Mouse (Mus musculus) frontal cortex, postnatal 25 days (tissue): ENCODE results near the gene Zdhhc7.
A peak's percentile ranks its signal among the peaks of the same experiment; 100 is the strongest.

Experiments
- DNase-seq, 2 experiments: peaks; one replicate each; pipeline ENCODE4 v3.0.0; 2022; ENCODE audit warnings: low spot score in 2 of 2

The Zdhhc7 gene

GRCm38 (mm10) chr8:120101068-120101972 lies at the start of gene Zdhhc7:
Zdhhc7 (minus strand) TSS chr8:120101482.
- peak; percentile 73 to 76 for DNase-seq

- no peak for DNase-seq
These were observed 48.7 kb upstream of the Zdhhc7 start for GRCm38 (mm10) chr8:120150028-120150427.

GRCm38 (mm10) chr8:120146051-120146450 lies 44.8 kb upstream of the Zdhhc7 start:
- DNase-seq, result no peak

DNA sequence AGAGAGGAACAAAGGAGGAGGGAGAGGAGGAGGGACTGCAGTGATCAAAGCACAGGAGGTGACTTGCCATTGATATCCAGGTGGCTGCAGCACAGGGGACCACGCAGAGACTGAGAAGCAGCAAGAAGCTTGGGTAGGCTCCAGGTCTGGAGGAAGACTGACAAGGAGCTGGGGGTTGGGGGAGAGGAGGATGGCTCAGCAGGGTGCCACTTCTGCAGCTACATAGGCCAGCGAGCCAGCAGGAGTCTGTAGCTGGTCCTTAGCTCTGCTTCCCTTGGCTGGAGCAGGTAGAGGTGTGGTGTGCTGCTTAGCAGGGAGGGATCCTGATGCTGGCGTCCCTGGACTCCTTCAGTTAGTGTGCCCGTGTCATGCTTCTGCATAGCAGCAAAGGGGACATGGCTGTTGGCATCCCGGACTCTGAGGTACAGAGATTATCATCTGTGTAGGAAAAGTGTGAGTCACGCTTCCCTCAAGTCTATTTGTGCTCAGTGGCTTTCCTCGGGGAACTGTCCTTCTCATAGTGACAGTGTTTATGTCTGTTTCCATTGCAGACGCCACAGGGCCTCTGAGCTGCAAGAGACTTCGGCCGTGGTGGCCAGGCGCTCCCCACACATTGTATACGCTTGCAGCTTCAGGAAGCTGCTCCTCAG lies 43.5 kb upstream of the Zdhhc7 start:
- DNase-seq, result peak in 1 of 2 experiments; percentile 36

DNA sequence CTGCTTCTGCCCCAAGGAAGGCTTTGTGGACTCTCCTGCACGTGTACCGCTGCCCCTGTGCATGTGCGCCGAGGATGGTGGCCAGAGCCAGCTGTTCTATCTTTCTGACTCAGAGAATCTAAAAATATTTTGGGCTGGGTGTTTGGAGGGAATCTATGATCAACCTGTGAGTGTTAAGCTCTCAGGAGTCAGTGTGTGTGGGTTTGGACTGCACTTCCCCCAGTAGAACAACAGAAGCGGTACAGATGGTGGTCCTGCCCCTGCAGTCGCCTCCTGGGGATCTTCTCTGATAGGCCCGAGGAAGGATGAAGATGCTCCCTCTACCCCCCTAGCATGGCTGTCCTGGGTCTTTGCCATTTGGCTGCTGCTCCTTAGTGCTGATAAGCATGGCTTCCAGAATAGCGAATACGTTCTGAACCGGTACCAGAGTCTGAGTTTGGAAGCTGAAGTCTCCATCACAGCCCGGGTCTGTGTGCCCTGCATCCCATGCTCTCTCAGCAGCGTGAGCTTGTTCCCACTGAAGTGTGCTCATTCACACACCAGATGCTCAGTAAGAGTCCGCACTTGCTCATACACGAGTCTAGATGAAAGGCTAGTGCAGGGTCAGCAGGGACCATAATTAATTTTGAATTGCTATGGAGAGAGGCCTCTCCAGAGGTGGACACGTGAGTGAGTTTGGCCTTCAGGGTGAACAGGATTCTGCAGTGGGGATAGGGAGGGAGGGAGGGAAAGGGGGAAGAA lies 42.8 kb upstream of the Zdhhc7 start:
- DNase-seq, result no peak

DNA sequence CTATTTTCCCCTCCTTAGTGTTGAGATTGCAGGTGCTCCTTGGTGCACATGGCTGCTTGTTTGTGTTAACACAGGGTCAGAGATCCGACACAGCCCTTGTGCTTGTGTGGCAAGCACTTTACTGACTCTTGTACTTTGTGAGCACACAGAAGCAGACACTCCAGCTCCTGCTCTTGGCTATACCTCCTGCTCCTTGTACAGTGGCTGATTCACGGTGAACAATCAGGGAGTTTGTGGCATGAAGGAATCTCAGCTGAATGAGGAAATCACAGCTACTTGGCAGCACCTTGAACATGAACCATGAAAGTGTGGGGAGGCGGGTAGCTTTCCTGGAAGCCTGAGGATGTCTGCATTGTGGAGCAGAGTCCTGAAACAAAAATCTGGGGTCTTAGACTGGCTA lies 39.5 kb upstream of the Zdhhc7 start:
- no peak for DNase-seq

- DNase-seq, result no peak
These were observed 37.7 kb upstream of the Zdhhc7 start for GRCm38 (mm10) chr8:120138958-120139357.

DNA sequence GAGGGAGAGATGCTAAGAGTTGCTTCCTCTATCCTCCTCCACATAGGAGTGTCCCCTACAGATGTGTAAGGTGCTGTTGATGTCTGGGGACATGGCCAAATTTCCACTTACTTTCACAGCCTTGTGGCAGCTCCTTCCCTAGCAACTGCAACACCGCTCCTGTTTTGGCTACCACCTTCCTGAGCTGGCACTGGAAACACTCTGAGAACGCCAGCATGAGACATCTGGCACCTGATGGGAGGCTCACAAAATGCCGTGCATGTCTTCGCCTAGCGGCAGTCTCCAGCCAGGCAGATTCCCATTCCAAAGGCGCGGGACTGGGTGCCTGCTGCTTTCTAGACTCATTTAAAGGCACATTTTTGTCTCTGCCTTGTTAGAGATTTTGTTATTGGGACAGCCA lies 35.3 kb upstream of the Zdhhc7 start:
- DNase-seq, result peak; percentile 43 to 64

DNA sequence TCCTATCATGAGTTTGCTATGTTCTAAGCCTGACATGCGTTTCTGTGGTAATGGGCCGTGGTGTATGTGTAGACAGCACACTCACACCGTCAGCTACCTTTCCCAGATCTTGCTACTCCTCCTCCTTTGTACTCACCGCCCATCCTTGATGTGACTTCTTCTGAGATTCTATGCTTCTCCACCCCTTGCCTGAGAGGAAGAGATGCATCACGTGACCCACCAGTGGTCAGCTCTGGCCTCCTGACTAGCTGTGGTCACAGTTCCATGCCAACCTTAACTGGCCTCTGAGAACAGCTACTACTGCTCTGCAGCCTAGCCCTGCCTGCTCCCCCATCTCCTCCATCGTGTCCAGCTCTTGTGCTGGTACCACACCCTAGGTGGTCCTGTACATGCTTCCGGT lies 34.4 kb upstream of the Zdhhc7 start:
- no peak for DNase-seq

GRCm38 (mm10) chr8:120133169-120133568 lies 31.9 kb upstream of the Zdhhc7 start:
- no peak for DNase-seq

DNA sequence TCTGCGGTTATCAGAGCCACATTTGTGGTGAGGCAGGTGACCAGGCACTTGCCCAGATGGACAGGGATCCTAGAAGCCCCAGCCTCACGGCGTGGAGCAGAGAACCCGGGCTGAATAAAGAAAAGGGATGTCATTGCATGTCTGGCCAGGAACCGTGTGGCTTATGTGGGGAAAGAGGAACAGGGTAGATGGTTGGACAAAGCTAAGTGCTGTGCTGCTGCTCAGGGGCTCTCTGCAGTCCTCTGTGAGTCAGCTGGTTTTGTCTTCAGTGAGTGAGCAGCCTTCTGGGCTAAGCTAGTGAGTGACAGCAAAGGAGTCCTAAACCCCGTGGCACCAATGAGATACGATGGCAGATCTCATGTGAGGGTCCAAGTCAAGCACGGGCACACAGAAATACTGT lies 29.9 kb upstream of the Zdhhc7 start:
- DNase-seq, result no peak

DNA sequence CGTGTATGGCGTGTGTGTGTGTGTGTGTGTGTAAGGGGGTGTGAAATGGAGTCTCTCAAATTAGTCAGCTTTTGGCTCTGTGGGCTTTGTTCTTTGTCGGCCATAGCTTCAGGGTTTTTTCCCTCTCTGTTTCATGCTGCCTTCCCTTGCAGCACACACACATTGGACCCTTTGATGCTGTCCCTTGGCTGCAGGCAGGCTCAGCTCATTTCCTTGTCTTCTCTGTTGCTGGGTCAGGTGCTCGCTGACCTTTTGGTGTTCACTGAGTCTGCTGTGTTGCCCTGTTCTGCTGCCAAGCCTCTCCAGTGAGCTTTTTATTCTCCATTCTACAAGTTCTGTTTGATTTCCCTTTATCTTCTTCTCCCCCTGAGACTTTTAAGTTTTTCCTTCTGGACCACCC lies 28.3 kb upstream of the Zdhhc7 start:
- DNase-seq, result no peak

- no peak for DNase-seq
These were observed 25.3 kb upstream of the Zdhhc7 start for GRCm38 (mm10) chr8:120126357-120127161.

GRCm38 (mm10) chr8:120124836-120125389 lies 23.6 kb upstream of the Zdhhc7 start:
- no peak for DNase-seq

- no peak for DNase-seq
These were observed 23.0 kb upstream of the Zdhhc7 start for GRCm38 (mm10) chr8:120124261-120124660.

DNA sequence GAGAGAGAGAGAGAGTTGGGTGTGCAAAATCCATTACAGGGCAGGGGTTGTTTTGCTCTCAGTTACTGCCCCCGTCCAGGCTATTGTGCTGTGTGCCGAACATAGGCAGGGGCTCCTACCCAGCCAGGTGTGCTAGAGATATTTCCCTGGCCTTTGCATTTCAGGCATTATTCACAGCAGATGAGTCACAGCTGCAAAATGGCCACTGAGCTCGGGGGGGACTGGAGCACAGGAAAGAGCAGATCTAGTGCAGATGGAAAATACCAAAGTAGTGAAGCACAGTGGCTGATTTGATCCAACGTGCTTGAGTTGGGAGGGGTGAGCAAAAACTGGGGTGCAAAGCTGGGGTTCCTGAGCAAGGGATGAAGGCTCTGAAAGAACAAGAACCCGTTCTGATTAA lies 19.7 kb upstream of the Zdhhc7 start:
- DNase-seq, result no peak

- DNase-seq, result no peak
These were observed 18.6 kb upstream of the Zdhhc7 start for GRCm38 (mm10) chr8:120119931-120120330.

DNA sequence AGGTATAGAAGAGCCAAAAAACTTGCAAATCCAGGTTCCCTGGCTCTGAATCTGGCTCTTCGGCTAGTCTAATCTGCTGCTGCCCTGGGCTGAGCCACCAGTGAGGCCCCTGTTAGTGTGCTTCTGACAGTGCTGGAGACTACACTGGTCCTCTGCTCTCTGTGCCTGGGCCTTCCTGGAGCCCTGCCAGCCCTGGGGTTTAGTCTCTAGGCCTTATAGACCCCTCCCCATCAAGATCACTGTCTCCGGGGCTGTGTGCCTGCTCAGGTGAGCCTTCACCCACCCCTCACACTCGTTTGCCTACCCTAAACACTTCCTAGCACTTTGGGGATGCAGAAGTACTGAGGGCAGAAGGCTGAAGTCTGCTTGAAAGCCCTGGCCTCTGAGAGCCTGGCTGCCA lies 18.1 kb upstream of the Zdhhc7 start:
- no peak for DNase-seq

DNA sequence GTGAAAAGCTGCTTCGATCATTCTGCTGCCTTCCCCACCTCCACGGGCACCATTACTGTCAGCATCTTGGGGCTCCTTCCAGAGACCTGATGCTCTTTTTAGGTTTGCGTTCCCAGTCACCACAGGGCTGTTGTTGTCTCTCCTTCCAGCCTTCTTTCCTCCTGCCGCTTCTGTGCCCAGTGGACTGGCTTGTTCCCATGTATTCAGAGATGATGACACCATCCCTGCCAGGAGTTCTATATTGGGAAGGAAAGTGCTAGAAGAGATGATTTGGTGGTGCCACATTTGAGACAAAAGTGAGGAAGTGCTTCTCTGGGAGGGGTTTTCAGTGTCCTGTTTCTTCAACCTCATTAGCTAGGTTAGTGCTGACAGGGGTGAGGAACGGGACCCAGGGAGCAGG lies 17.6 kb upstream of the Zdhhc7 start:
- DNase-seq, result no peak

DNA sequence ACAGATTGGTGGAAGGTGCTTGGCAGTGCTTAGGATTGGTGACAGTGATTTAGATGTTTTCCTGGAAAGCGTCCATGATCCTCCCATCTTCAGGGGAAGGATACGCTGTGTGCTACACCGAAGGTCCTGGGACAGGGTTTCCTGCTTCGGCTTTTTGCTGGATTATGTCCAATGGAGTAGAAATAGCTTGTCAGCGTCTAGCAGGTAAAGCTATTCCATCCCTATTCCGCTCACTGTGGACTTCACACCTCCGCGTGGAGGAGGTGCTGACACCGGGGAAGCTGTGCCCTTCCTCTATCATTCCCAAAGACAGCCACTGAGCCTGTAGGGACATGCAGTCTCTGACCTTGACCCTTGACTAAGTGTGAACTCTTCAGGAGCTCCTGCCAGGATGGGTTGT lies 16.9 kb upstream of the Zdhhc7 start:
- DNase-seq, result no peak

DNA sequence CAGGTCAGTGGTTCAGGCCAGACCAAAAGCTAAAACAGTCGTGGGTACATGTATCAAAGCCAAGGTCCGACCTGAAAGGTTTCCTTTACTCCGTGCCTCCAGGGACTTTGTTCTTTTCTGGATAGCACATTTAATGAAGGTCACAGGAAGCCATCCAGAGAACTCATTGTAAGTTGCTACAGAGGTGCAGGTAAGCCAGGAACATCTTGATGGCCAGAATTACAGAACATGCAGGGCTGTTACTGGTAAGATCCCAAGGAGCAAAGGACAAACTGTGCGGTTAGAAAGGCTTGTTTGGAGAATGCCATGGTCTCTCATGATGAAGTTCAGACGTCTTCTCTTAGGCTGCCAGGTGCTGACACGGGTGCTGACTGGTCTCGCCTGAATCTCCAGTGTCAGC lies 15.3 kb upstream of the Zdhhc7 start:
- no peak for DNase-seq
